Mouse (Mus musculus) hematopoietic stem cell, adult 5-6 weeks (primary cell): Measurements from ENCODE around the gene Gm10031. TPM values are rescaled to one million over a fixed set of nuclear protein-coding genes. Genes with fewer than 3 reads are reported as not detected.
"Not testable (repeated sequence)": the region's sequence is repeated elsewhere in the genome, so short reads cannot be mapped to it uniquely, and the experiment has no call there.

Experiments used
- ATAC-seq, 2 experiments: fragments of 125-278 bp in 1 of 2; replicated peaks in 1 of 2; 2 replicates each; pipeline ENCODE4 v1.8.0; 2016 to 2017; ENCODE audit warnings: inconsistent platforms in 2 of 2, mild to moderate bottlenecking in 2 of 2, moderate number of reproducible peaks in 2 of 2, low read depth in 1 of 2, moderate TSS enrichment in 1 of 2; ENCODE audit not compliant: low FRiP score in 2 of 2, poor library complexity in 2 of 2, severe bottlenecking in 2 of 2, insufficient read depth in 1 of 2, low TSS enrichment in 1 of 2
- total RNA-seq: library from RNA; stranded (forward); fragments of 172-1452, 232-1000 nt; gene quantifications from 2 replicates; pipeline ENCODE4 v1.2.3, GENCODE M21; 2017

The Gm10031 gene
- 15.2 and 20.0 TPM in 2 replicates for total RNA-seq

- ATAC-seq, result peak; percentile 76 to 98
These were observed at the start of gene Gm10031 for GRCm38 (mm10) chr1:156523842-156524241. Gene Gm10031, plus strand, starts transcription at chr1:156524012.

- ATAC-seq, result no peak
These were observed 49.0 kb upstream of the Gm10031 start for GRCm38 (mm10) chr1:156474854-156475253.

- no peak for ATAC-seq
These were observed 47.8 kb upstream of the Gm10031 start for GRCm38 (mm10) chr1:156476016-156476415.

- no peak for ATAC-seq
These were observed 47.3 kb upstream of the Gm10031 start for GRCm38 (mm10) chr1:156476535-156476934.

- ATAC-seq, result no peak
These were observed 42.0 kb upstream of the Gm10031 start for GRCm38 (mm10) chr1:156481826-156482225.

- no peak for ATAC-seq
These were observed 36.3 kb upstream of the Gm10031 start for GRCm38 (mm10) chr1:156487498-156487897.

- no peak for ATAC-seq
These were observed 35.8 kb upstream of the Gm10031 start for GRCm38 (mm10) chr1:156488031-156488430.

GRCm38 (mm10) chr1:156491226-156491796, 32.5 kb upstream of the Gm10031 start:
- ATAC-seq, result no peak

GRCm38 (mm10) chr1:156495025-156495424, 28.8 kb upstream of the Gm10031 start:
- no peak for ATAC-seq

GRCm38 (mm10) chr1:156496910-156497309, 26.9 kb upstream of the Gm10031 start:
- no peak for ATAC-seq

- no peak for ATAC-seq
These were observed 18.8 kb upstream of the Gm10031 start for GRCm38 (mm10) chr1:156504945-156505523.

GRCm38 (mm10) chr1:156505901-156506300, 17.9 kb upstream of the Gm10031 start:
- no peak for ATAC-seq

- ATAC-seq, result no peak
These were observed 16.1 kb upstream of the Gm10031 start for GRCm38 (mm10) chr1:156507753-156508152.

GRCm38 (mm10) chr1:156520136-156520780, 3.6 kb upstream of the Gm10031 start:
- ATAC-seq, result no peak

- no peak for ATAC-seq
These were observed 1.9 kb upstream of the Gm10031 start for GRCm38 (mm10) chr1:156521796-156522517.

GRCm38 (mm10) chr1:156532476-156533175, 8.8 kb downstream of the Gm10031 start:
- ATAC-seq, result not testable (repeated sequence)

- no peak for ATAC-seq
These were observed 9.7 kb downstream of the Gm10031 start for GRCm38 (mm10) chr1:156533483-156533882.

GRCm38 (mm10) chr1:156533911-156534310, 10.1 kb downstream of the Gm10031 start:
- no peak for ATAC-seq
